Mouse (Mus musculus) spleen, adult 2 months (tissue): Measurements from ENCODE around the gene Ckb. TPM values are rescaled to one million over a fixed set of nuclear protein-coding genes. Genes with fewer than 3 reads are reported as not detected.
A peak's percentile ranks its signal among the peaks of the same experiment; 100 is the strongest.
"Not testable (repeated sequence)": the region's sequence is repeated elsewhere in the genome, so short reads cannot be mapped to it uniquely, and the experiment has no call there.

Experiments used
- DNase-seq, 2 experiments: peaks; one replicate each; pipeline versions ENCODE4 v3.0.0 to v3.0.0-alpha.2; 2012 to 2021; ENCODE audit warnings: low spot score in 2 of 2, low read depth in 1 of 2
- H3K27ac ChIP-seq: fragments of 200-500 bp; 2 replicates; pipeline ENCODE4 v1.5.1; 2012; ENCODE audit warnings: low read length, inconsistent platforms; ENCODE audit not compliant: insufficient read depth
- H3K27me3 ChIP-seq: fragments of 200-500 bp; 2 replicates; pipeline ENCODE4 v1.6.1; 2012; ENCODE audit warnings: mild to moderate bottlenecking, moderate library complexity, low read length, inconsistent platforms; ENCODE audit not compliant: control insufficient read depth, insufficient read depth
- H3K36me3 ChIP-seq: fragments of 200-500 bp; 2 replicates; pipeline ENCODE4 v1.6.1; 2012; ENCODE audit warnings: mild to moderate bottlenecking, low read length, inconsistent platforms; ENCODE audit not compliant: control insufficient read depth, insufficient read depth
- H3K4me1 ChIP-seq: fragments of 200-500 bp; 2 replicates; pipeline ENCODE4 v1.6.1; 2011; ENCODE audit warnings: inconsistent platforms; ENCODE audit not compliant: control insufficient read depth, insufficient read depth, insufficient read length
- H3K4me3 ChIP-seq: fragments of 200-500 bp; 2 replicates; pipeline ENCODE4 v1.5.1; 2011; ENCODE audit warnings: mild to moderate bottlenecking, inconsistent platforms; ENCODE audit not compliant: insufficient read depth, insufficient read length; ENCODE audit errors: extremely low read depth
- CTCF ChIP-seq: fragments of 200-500 bp; IDR thresholded peaks from 2 replicates; pipeline ENCODE4 v1.5.1; 2011; ENCODE audit warnings: mild to moderate bottlenecking, inconsistent platforms; ENCODE audit not compliant: insufficient read depth, insufficient read length, insufficient replicate concordance; ENCODE audit errors: extremely low read depth
- POLR2A ChIP-seq: fragments of 200-500 bp; IDR thresholded peaks from 2 replicates; pipeline ENCODE4 v1.6.1; 2011; ENCODE audit warnings: low read depth, low read length, inconsistent platforms
- WGBS: fragments of 180-500 bp; shearing (Covaris S2); methylation state at CpG from one replicate; pipeline ENCODE4 v1.1.7; 2018; 5-methylcytosine and 5-hydroxymethylcytosine counted together
- polyA plus RNA-seq: library from polyadenylated mRNA; depleted of rRNA; stranded (reverse); fragments of >200 nt; gene quantifications from 2 replicates; pipeline ENCODE4 v1.2.3, GENCODE M21; 2012

Ckb gene
- polyA plus RNA-seq, 1 experiment, result 139 TPM

DNA sequence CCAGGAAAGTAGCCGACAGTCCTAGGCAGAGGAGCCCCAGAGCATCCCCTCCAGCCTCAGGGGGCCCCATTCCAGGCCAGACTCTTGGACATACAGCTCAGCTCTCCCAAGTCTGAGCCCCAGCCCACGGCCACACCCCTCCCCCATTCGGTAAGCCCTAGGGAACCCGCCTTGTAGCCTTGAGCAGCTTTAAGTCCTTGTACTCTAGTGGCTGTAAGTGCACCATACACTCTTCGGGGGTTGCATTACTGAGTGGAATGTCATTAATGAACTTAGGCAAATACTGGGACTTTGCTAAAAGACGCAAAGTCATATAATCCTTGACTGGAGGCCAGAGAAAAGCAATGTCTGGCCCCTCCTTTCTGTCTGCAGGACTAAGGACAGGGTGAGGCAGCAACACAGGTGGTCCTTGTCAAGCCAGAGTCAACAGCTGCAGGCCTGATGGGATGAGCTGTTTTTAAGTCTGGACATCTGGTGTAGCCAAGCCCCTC, 7.9 kb downstream of the Ckb start:
- 71% methylated on average over 6 of the region's 6 CpGs for WGBS
- TF ChIP-seq POLR2A, result no peak
- TF ChIP-seq CTCF, result no peak
- Histone ChIP-seq H3K27me3 (no peaks in the 10 kb centered on the region), H3K36me3 (no peaks in the 10 kb centered on the region), H3K4me1 (no peaks in the 10 kb centered on the region), H3K4me3 (no peak overlapping the region), H3K27ac (no peak overlapping the region)
- no peak for DNase-seq

DNA sequence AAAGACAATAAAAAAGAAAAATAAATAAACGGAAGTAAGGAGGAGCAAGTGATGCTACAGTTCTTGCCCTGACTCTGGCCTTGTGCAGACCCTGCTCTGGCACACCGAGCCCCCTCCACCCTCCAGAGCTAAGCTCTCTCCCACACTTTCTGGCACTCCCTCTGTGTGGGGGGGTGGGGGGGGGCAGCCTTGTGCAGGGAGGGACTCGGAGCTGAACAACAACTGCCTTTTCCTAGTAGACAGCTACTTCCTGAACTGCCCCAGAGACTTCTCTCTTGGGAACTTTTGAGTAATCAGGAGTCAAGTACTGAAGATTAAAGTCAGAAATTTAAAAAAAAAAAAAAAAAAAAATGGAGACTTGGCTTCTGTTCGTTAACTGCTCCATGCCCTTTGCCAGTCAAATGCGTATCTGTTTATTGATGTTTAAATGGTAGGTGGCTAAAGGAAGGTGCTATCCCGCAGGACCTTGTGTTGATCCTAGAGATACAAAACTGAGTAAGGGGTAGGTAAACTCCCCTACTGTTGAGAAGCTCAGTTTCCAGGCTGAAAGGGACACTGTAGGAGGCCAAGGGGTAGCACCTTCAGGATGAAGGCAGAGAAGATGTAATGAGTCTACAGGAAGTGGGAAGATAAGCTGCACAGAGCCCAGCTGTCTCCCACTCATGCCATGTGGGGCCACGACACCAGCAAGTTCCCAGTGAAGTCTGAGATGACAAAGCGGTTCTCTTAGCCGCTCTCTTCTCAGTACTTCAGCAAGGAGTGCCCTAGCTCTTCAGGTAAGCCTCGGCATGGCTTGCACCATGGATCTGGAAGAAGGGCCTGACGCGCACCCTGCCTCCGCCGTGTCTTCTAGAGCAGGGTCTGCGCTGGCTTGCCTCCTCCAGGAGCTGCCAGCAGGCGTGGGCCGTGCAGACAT, 8.7 kb downstream of the Ckb start:
- WGBS, result 81% methylated on average over 17 of the region's 17 CpGs
- H3K36me3 ChIP-seq, result no peaks in the 10 kb centered on the region; the same call in 1 of the 2 replicates

GRCm38 (mm10) chr12:111661554-111661953, 10.6 kb downstream of the Ckb start:
- not testable (repeated sequence) for H3K36me3 ChIP-seq, H3K4me3 ChIP-seq, H3K27ac ChIP-seq, H3K4me1 ChIP-seq, DNase-seq, H3K27me3 ChIP-seq
- WGBS, result 92% methylated on average over 11 of the region's 11 CpGs

More for the DNA sequence above, 8.7 kb downstream of the Ckb start:
- Histone ChIP-seq H3K4me1 (no peaks in the 10 kb centered on the region), H3K27me3 (no peaks in the 10 kb centered on the region), H3K27ac (no peak overlapping the region), H3K4me3 (no peak overlapping the region)
- no peak for TF ChIP-seq POLR2A
- no peak for TF ChIP-seq CTCF
- DNase-seq, result no peak

DNA sequence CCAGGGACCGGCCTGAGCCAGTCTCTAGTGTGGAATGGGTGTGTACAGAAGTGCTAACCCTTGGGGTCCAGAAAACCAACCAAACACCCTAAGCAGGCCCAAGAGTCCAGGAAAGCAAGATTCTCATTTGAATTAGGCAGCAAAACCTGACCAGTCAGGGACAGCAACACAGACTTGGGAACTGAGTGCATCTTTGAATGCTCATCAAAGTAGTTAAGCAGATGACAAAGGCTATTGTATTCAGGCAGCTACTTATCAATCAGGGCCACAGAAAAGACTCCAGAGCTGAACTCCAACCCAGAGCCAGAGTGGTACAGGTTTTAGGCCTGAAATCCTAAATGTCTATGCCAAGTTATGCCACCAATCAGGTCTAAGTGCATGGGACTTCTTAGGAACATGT, 11.5 kb downstream of the Ckb start:
- TF ChIP-seq POLR2A (no peak), CTCF (no peak)
- H3K4me3 ChIP-seq, result no peak overlapping the region
- WGBS, result 100% methylated on average over 1 of the region's 1 CpGs
- H3K27ac ChIP-seq, result no peak overlapping the region
- H3K36me3 ChIP-seq, result peaks cover 13% of the 10 kb centered on the region
- H3K27me3 ChIP-seq, result no peaks in the 10 kb centered on the region
- no peaks in the 10 kb centered on the region for H3K4me1 ChIP-seq
- DNase-seq, result no peak

GRCm38 (mm10) chr12:111659331-111659730, 12.8 kb downstream of the Ckb start:
- no peak overlapping the region for H3K27ac ChIP-seq
- TF ChIP-seq POLR2A (no peak), CTCF (no peak)
- no peak for DNase-seq
- H3K4me3 ChIP-seq, result no peak overlapping the region
- H3K36me3 ChIP-seq, result peaks cover 17% of the 10 kb centered on the region
- no peaks in the 10 kb centered on the region for H3K27me3 ChIP-seq
- no peaks in the 10 kb centered on the region for H3K4me1 ChIP-seq
- 91% methylated on average over 4 of the region's 4 CpGs for WGBS

- 97% methylated on average over 11 of the region's 11 CpGs for WGBS
- Histone ChIP-seq H3K36me3 (peaks cover 20% of the 10 kb centered on the region), H3K27me3 (no peaks in the 10 kb centered on the region), H3K27ac (no peak overlapping the region), H3K4me1 (no peaks in the 10 kb centered on the region), H3K4me3 (no peak overlapping the region)
- DNase-seq, result no peak
- no peak for TF ChIP-seq CTCF
- no peak for TF ChIP-seq POLR2A
Observed at GRCm38 (mm10) chr12:111655695-111656094, 16.4 kb downstream of the Ckb start.

- peak in 1 of 2 experiments; percentile 50 for DNase-seq
- TF ChIP-seq CTCF (peak; percentile 79), POLR2A (no peak)
- H3K27ac ChIP-seq, result no peak overlapping the region
- 37% methylated on average over 3 of the region's 3 CpGs for WGBS
- no peaks in the 10 kb centered on the region for H3K4me1 ChIP-seq
- no peaks in the 10 kb centered on the region for H3K27me3 ChIP-seq
- H3K4me3 ChIP-seq, result no peak overlapping the region
- H3K36me3 ChIP-seq, result peaks cover 27% of the 10 kb centered on the region
Observed at GRCm38 (mm10) chr12:111653434-111653833, 18.7 kb downstream of the Ckb start.
